Mouse (Mus musculus) stomach, postnatal 0 days (tissue): ENCODE results near the gene Ugt1a6a.

Source experiments
- CTCF ChIP-seq: IDR thresholded peaks from 2 replicates; pipeline ENCODE4 v1.5.1; 2016; ENCODE audit warnings: antibody characterized with exemption, low read depth, mild to moderate bottlenecking, moderate library complexity
- EP300 ChIP-seq: optimal IDR thresholded peaks from 2 replicates; pipeline ENCODE3; 2016; ENCODE audit warnings: antibody characterized with exemption

DNA sequence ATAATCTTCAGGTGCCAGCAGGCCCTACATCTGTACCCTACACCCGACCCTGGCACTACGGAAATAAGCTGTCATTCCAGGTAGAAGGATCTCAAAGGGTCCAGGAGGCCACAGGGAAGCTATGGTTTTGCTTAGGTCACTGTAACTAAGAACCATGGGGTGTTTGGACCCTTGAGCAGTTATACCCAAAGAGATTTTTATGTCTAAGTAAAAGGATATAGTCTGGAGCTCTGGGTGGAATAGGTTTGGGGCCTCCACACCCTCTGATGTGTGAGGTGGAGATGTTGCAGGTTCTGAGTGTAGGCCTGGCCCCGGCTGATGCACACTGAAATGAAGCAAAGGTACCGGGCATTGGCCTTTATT, 99.6 kb downstream of the Ugt1a6a start:
- TF ChIP-seq CTCF = no peak
- no peak for TF ChIP-seq EP300
